Mouse (Mus musculus) kidney, postnatal 4 days (tissue): Measurements from ENCODE around the gene Dync1h1.
"Not testable (repeated sequence)": the region's sequence is repeated elsewhere in the genome, so short reads cannot be mapped to it uniquely, and the experiment has no call there.

Experiments
- DNase-seq, 2 experiments: peaks; one replicate each; pipeline ENCODE4 v3.0.0; 2021; ENCODE audit warnings: mixed read lengths in 2 of 2

Gene Dync1h1

GRCm38 (mm10) chr12:110608460-110609152 is 7.4 kb downstream of the Dync1h1 start:
- peak; percentile 64 to 77 for DNase-seq

- no peak for DNase-seq
Measured at GRCm38 (mm10) chr12:110609153-110609497, 7.9 kb downstream of the Dync1h1 start.

GRCm38 (mm10) chr12:110610713-110611112 is 9.5 kb downstream of the Dync1h1 start:
- no peak for DNase-seq

- no peak for DNase-seq
Measured at GRCm38 (mm10) chr12:110630056-110630455, 28.8 kb downstream of the Dync1h1 start.

GRCm38 (mm10) chr12:110636293-110636692 is 35.0 kb downstream of the Dync1h1 start:
- DNase-seq, result no peak

- no peak for DNase-seq
Measured at GRCm38 (mm10) chr12:110637507-110638114, 36.4 kb downstream of the Dync1h1 start.

- no peak for DNase-seq
Measured at GRCm38 (mm10) chr12:110650241-110650641, 49.0 kb downstream of the Dync1h1 start.

GRCm38 (mm10) chr12:110651464-110651863 is 50.2 kb downstream of the Dync1h1 start:
- DNase-seq, result no peak

- DNase-seq, result no peak
Measured at GRCm38 (mm10) chr12:110661746-110662145, 60.5 kb downstream of the Dync1h1 start.

- DNase-seq, result peak in 1 of 2 experiments; percentile 49
Measured at GRCm38 (mm10) chr12:110667466-110668077, 66.3 kb downstream of the Dync1h1 start.

- peak; percentile 52 to 56 for DNase-seq
Measured at GRCm38 (mm10) chr12:110674243-110674642, 73.0 kb downstream of the Dync1h1 start.

GRCm38 (mm10) chr12:110681191-110681590 is 79.9 kb downstream of the Dync1h1 start:
- DNase-seq, result peak in 1 of 2 experiments; percentile 45

GRCm38 (mm10) chr12:110681878-110682277 is 80.6 kb downstream of the Dync1h1 start:
- no peak for DNase-seq

GRCm38 (mm10) chr12:110682561-110683299 is 81.5 kb downstream of the Dync1h1 start, which contains the start of gene 1700001K19Rik:
1700001K19Rik (minus strand) TSS chr12:110682619.
- no peak for DNase-seq

- no peak for DNase-seq
Measured at GRCm38 (mm10) chr12:110683580-110683979, 82.3 kb downstream of the Dync1h1 start.

GRCm38 (mm10) chr12:110687894-110688734 is 86.9 kb downstream of the Dync1h1 start:
- DNase-seq, result peak; percentile 63 to 75

- DNase-seq, result not testable (repeated sequence)
Measured at GRCm38 (mm10) chr12:110688921-110689320, 87.7 kb downstream of the Dync1h1 start.

GRCm38 (mm10) chr12:110689919-110690643 is 88.8 kb downstream of the Dync1h1 start:
- no peak for DNase-seq

- DNase-seq, result not testable (repeated sequence)
Measured at GRCm38 (mm10) chr12:110693378-110693777, 92.1 kb downstream of the Dync1h1 start.

- DNase-seq, result peak; percentile 68 to 78
Measured at GRCm38 (mm10) chr12:110695676-110696171, 94.5 kb downstream of the Dync1h1 start.
